Mouse (Mus musculus): ENCODE data around the gene Edar. TPM values are rescaled to one million over a fixed set of nuclear protein-coding genes. Genes with fewer than 3 reads are reported as not detected.
A peak's percentile ranks its signal among the peaks of the same experiment; 100 is the strongest.

Edar gene
- total and polyA plus RNA-seq, 3 experiments, result 0.31 to 0.47 (median 0.39) TPM

GRCm38 (mm10) chr10:58633507-58633906 is 41.9 kb downstream of the Edar start:
- Histone ChIP-seq H3K27ac (no peak overlapping the region), H3K79me2 (replicated peaks; ENCODE audit: control insufficient read depth, insufficient read depth, low read length) (no peaks in the 10 kb centered on the region), H3K4me1 (ENCODE audit: control insufficient read depth, insufficient read depth, low read length) (no peaks in the 10 kb centered on the region; the same call in 1 of the 2 replicates), H3K36me3 (ENCODE audit: control insufficient read depth, insufficient read depth, low read length) (no peaks in the 10 kb centered on the region), H3K27me3 (ENCODE audit: control insufficient read depth, insufficient read depth, low read length) (no peaks in the 10 kb centered on the region), H3K4me3 (no peak overlapping the region), H3K9ac (ENCODE audit: low read depth, low read length) (no peak overlapping the region)
- WGBS, result 95% methylated on average over 2 of the region's 2 CpGs
- no peak for TF ChIP-seq POLR2A (IDR thresholded peaks at IDR 0.05; ENCODE audit: insufficient read depth, low read depth, low read length)
- no peak for TF ChIP-seq CTCF (IDR thresholded peaks at IDR 0.05)
- no peak for TF ChIP-seq EP300 (IDR thresholded peaks at IDR 0.05; ENCODE audit: insufficient read depth, low read depth, low read length)
- intact Hi-C loops (cut with DNase I), result no loop called here
- DNase-seq, result no peak

- Histone ChIP-seq H3K79me2 (replicated peaks; ENCODE audit: control insufficient read depth, insufficient read depth, low read length) (no peaks in the 10 kb centered on the region), H3K36me3 (ENCODE audit: control insufficient read depth, insufficient read depth, low read length) (no peaks in the 10 kb centered on the region), H3K27ac (no peak overlapping the region), H3K27me3 (ENCODE audit: control insufficient read depth, insufficient read depth, low read length) (no peaks in the 10 kb centered on the region), H3K4me1 (ENCODE audit: control insufficient read depth, insufficient read depth, low read length) (no peaks in the 10 kb centered on the region; the same call in 1 of the 2 replicates), H3K4me3 (no peak overlapping the region), H3K9ac (ENCODE audit: low read depth, low read length) (no peak overlapping the region)
- TF ChIP-seq POLR2A (IDR thresholded peaks at IDR 0.05; ENCODE audit: insufficient read depth, low read depth, low read length), result no peak
- peak; percentile 66 for TF ChIP-seq CTCF (IDR thresholded peaks at IDR 0.05)
- TF ChIP-seq EP300 (IDR thresholded peaks at IDR 0.05; ENCODE audit: insufficient read depth, low read depth, low read length), result no peak
- no peak for DNase-seq
- intact Hi-C loops (cut with DNase I), result loop anchor here (2.0 to 10.0 kb wide), 2 partner anchors 49 to 273 kb away; no protein-coding TSS in a partner anchor
Observed at GRCm38 (mm10) chr10:58627569-58627968, 47.9 kb downstream of the Edar start.

GRCm38 (mm10) chr10:58624848-58625711 is 50.4 kb downstream of the Edar start:
- H3K4me3 ChIP-seq, result no peak overlapping the region
- H3K79me2 ChIP-seq (replicated peaks; ENCODE audit: control insufficient read depth, insufficient read depth, low read length), result no peaks in the 10 kb centered on the region
- H3K27me3 ChIP-seq (ENCODE audit: control insufficient read depth, insufficient read depth, low read length), result no peaks in the 10 kb centered on the region
- no peaks in the 10 kb centered on the region for H3K4me1 ChIP-seq (ENCODE audit: control insufficient read depth, insufficient read depth, low read length)
- intact Hi-C loops (cut with DNase I), result loop anchor here (10.0 kb wide), 1 partner anchor 270 kb away; no protein-coding TSS in a partner anchor
- WGBS, result 43% methylated on average over 12 of the region's 12 CpGs
- no peak for TF ChIP-seq POLR2A (IDR thresholded peaks at IDR 0.05; ENCODE audit: insufficient read depth, low read depth, low read length)
- no peak for TF ChIP-seq EP300 (IDR thresholded peaks at IDR 0.05; ENCODE audit: insufficient read depth, low read depth, low read length)
- no peak for TF ChIP-seq CTCF (IDR thresholded peaks at IDR 0.05)
- DNase-seq, result no peak
- H3K27ac ChIP-seq, result no peak overlapping the region
- no peak overlapping the region for H3K9ac ChIP-seq (ENCODE audit: low read depth, low read length)
- no peaks in the 10 kb centered on the region for H3K36me3 ChIP-seq (ENCODE audit: control insufficient read depth, insufficient read depth, low read length)

GRCm38 (mm10) chr10:58619266-58619665 is 56.2 kb downstream of the Edar start:
- no peak overlapping the region for H3K27ac ChIP-seq
- DNase-seq, result no peak
- H3K27me3 ChIP-seq (ENCODE audit: control insufficient read depth, insufficient read depth, low read length), result no peaks in the 10 kb centered on the region
- no peak overlapping the region for H3K9ac ChIP-seq (ENCODE audit: low read depth, low read length)
- H3K79me2 ChIP-seq (replicated peaks; ENCODE audit: control insufficient read depth, insufficient read depth, low read length), result no peaks in the 10 kb centered on the region
- H3K4me3 ChIP-seq, result no peak overlapping the region
- WGBS, result 86% methylated on average over 4 of the region's 4 CpGs
- no peak for TF ChIP-seq EP300 (IDR thresholded peaks at IDR 0.05; ENCODE audit: insufficient read depth, low read depth, low read length)
- no peak for TF ChIP-seq CTCF (IDR thresholded peaks at IDR 0.05)
- no peak for TF ChIP-seq POLR2A (IDR thresholded peaks at IDR 0.05; ENCODE audit: insufficient read depth, low read depth, low read length)
- no peaks in the 10 kb centered on the region for H3K36me3 ChIP-seq (ENCODE audit: control insufficient read depth, insufficient read depth, low read length)
- no peaks in the 10 kb centered on the region for H3K4me1 ChIP-seq (ENCODE audit: control insufficient read depth, insufficient read depth, low read length)
- intact Hi-C loops (cut with DNase I), result no loop called here

GRCm38 (mm10) chr10:58618501-58619216 is 56.8 kb downstream of the Edar start:
- no peak overlapping the region for H3K27ac ChIP-seq
- H3K27me3 ChIP-seq (ENCODE audit: control insufficient read depth, insufficient read depth, low read length), result no peaks in the 10 kb centered on the region
- no peaks in the 10 kb centered on the region for H3K79me2 ChIP-seq (replicated peaks; ENCODE audit: control insufficient read depth, insufficient read depth, low read length)
- intact Hi-C loops (cut with DNase I), result no loop called here
- H3K9ac ChIP-seq (ENCODE audit: low read depth, low read length), result no peak overlapping the region
- no peak for DNase-seq
- 78% methylated on average over 17 of the region's 17 CpGs for WGBS
- no peaks in the 10 kb centered on the region for H3K36me3 ChIP-seq (ENCODE audit: control insufficient read depth, insufficient read depth, low read length)
- no peaks in the 10 kb centered on the region for H3K4me1 ChIP-seq (ENCODE audit: control insufficient read depth, insufficient read depth, low read length)
- H3K4me3 ChIP-seq, result no peak overlapping the region
- TF ChIP-seq POLR2A (IDR thresholded peaks at IDR 0.05; ENCODE audit: insufficient read depth, low read depth, low read length) (no peak), EP300 (IDR thresholded peaks at IDR 0.05; ENCODE audit: insufficient read depth, low read depth, low read length) (no peak), CTCF (IDR thresholded peaks at IDR 0.05) (no peak)

Data from heart, adult 2 months (tissue).